Mouse (Mus musculus): ENCODE measurements around the gene Ttc39b.

DNA sequence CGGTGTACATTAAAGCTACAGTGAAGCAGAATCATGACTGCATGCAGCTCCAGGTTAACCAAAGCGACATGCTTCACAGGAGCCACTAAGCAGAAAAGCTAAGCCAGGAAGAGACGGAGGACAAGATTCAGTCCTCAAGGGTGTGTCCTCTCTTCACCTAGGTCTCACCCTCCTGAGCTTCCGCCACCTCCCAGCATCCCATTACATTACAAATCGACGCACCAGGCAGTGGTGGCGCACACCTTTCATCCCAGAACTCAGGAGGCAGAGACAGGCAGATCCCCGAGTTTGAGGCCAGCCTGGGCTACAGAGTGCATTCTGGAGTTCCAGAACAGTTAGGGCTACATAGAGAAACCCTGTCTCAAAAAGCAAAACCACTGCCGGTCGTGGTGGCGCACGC, 29.2 kb upstream of the Ttc39b start:
- TF ChIP-seq CTCF (IDR thresholded peaks at IDR 0.05; ENCODE audit: borderline replicate concordance, extremely low read depth, insufficient read depth, insufficient read length): no peak
- no peak for TF ChIP-seq POLR2A (IDR thresholded peaks at IDR 0.05; ENCODE audit: borderline replicate concordance, extremely low read depth, insufficient read depth, insufficient read length, poor library complexity, severe bottlenecking)
